Mouse (Mus musculus): ENCODE results near the gene Gm9913.

Gene Gm9913

DNA sequence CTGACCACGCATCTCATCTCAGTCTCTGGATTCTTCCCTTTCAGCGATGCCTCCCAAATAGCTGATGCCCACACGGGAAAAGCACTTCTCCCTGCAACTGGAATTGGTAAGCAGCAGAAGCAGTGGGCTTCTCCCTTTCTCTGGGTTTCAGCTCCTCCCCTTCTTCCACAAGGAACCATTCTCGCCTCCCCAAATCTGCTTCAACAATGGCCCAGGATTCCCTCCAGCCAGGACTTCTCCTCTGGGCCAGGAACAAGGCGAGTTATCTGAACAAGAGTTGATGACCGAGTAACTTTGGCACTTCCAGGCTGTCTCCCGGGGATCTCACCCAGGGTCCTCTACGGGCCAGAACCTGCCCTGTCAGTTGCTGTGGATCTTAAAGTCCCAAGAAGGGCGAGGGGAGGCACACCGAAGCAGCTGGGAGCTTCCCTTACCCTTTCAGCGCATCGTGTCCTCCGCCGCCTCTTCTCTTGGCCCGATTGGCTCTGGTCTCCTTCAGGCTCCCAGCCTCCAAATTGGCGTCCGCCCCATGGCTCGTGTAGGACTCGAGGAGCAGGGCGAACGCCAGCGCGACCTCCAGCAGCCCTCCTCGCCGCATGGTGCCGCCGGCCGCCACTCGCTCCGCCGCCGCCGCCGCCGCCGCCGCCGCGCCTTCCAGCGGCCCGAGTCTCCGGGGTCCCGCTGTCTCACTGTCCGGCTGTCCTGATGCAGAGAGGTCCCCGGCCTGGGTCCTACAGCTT is at the start of gene Gm9913:
Gene Gm9913, plus strand, starts transcription at position 84 of the 740 bp plus-strand sequence.
- peak; percentile 44 for DNase-seq (ENCODE audit: low spot score)

GRCm38 (mm10) chr2:125456059-125456789 is 48.7 kb upstream of the Gm9913 start:
- no peak for DNase-seq (ENCODE audit: low spot score)

DNA sequence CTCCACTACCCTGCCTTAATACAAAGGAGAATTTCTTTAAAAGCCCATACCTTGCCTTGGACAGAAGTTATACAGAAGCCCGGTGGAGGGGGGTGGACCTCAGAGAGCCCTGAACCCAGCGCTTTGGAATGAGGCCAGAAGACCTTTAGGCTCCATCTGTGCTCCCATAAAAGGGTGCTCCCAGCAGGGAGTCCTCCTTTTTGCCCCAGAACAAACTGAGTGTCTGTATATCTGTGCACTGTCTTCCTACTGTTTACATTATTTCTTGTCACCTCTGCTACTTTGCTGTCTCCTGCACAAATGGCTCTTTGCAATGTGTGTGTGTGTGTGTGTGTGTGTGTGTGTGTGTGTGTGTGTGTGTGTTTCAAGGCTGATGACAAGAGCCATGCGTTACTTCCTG is 45.8 kb upstream of the Gm9913 start:
- DNase-seq (ENCODE audit: low spot score): no peak

GRCm38 (mm10) chr2:125464036-125464435 is 40.9 kb upstream of the Gm9913 start:
- DNase-seq (ENCODE audit: low spot score): no peak

DNA sequence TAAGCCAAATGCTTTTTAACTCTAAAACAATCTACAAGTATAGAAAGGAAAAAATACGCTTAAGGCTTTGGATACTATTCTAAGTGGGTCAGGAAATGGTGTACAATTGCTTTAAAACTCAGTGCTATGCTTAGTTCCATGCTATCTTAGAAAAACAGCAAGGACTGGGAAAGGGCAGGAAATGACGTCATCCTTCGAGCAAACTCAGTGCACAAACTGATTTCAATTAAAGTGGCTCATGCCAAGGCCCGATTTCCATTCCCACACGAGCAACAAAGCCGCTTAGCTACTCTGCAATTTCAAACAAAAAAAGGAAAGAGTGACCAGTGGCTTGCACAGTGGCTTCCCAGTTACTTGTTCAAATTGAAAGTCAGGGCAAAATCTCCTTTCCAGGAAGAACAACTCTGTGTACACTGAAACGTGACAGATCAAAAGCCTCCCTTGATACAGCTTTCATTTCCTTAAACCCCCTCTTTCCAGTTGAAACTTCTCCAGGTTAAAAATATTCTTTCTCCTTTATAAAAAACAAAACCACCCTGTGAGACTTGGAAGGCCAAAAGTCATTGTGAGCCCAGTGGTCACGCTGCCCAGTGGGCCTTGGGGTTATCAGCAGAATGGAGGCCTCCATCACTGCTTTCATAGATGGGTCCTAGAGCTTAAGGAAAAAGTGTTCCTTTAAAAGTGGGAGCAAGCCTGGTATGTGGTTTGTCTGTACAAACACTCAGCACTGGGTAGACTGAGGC is 34.2 kb upstream of the Gm9913 start:
- no peak for DNase-seq (ENCODE audit: low spot score)

DNA sequence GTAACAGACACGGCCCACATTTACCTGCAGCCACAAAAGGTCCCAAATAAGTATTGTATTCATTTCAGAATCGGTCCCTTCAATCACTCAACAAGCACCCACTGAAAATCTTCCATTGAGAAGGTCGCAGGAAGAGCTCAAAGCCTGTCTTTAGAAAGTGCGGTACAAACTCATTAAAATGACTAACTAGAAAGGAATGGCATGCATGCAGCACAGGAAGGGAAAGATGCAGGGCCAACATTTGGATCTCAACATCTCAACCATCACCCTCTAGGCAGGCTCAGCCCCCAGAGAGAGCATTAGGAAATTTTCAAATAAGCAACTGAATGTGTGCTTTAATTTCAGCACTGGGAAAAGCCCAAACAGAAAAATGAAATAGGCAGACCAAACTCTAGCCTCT is 33.2 kb upstream of the Gm9913 start:
- DNase-seq (ENCODE audit: low spot score): no peak

- peak; percentile 19 for DNase-seq (ENCODE audit: low spot score)
These were observed 31.7 kb upstream of the Gm9913 start for GRCm38 (mm10) chr2:125473228-125473627.

DNA sequence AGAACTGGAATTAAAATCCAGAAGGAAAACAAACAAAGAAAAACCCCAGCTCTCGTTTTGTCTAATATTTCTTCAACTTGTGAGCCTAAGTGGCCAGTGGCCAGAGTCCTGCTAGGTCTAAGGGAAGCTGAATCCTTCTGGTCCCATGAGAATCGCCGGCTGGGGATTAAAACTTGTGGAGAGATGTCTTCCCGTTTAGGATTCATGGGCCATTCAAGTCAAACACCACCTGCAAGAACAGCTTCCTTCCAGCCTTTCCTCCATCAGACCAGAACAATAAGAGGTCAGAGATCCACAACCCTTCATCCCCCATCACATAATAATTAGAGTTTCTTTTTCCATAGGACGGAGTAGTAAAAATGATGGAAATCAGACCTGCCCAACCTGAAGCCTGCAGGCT is 30.2 kb upstream of the Gm9913 start:
- DNase-seq (ENCODE audit: low spot score): no peak

DNA sequence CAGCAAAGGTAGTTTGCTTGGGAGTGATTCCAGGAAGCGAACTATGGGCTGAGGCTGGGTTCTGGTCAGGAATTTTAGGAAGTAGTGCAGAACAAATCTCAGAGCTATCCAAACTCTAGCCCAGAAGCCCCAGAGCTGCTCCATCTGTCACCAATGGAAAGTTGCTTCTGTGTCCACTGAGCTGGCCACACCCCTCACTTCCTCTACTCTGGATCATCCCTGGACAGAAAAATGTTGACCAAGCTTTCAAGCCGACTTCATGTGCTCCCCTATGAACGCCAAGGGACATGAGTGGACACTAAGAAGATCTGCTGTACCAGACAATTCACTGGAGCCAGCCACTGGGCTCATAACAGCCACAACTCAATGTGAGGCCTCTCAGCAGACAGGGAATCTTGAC is 28.7 kb upstream of the Gm9913 start:
- no peak for DNase-seq (ENCODE audit: low spot score)

GRCm38 (mm10) chr2:125477367-125477766 is 27.5 kb upstream of the Gm9913 start:
- no peak for DNase-seq (ENCODE audit: low spot score)

- no peak for DNase-seq (ENCODE audit: low spot score)
These were observed 26.2 kb upstream of the Gm9913 start for GRCm38 (mm10) chr2:125478705-125479104.

GRCm38 (mm10) chr2:125480057-125480456 is 24.8 kb upstream of the Gm9913 start:
- DNase-seq (ENCODE audit: low spot score): no peak

GRCm38 (mm10) chr2:125481116-125481515 is 23.8 kb upstream of the Gm9913 start:
- no peak for DNase-seq (ENCODE audit: low spot score)

DNA sequence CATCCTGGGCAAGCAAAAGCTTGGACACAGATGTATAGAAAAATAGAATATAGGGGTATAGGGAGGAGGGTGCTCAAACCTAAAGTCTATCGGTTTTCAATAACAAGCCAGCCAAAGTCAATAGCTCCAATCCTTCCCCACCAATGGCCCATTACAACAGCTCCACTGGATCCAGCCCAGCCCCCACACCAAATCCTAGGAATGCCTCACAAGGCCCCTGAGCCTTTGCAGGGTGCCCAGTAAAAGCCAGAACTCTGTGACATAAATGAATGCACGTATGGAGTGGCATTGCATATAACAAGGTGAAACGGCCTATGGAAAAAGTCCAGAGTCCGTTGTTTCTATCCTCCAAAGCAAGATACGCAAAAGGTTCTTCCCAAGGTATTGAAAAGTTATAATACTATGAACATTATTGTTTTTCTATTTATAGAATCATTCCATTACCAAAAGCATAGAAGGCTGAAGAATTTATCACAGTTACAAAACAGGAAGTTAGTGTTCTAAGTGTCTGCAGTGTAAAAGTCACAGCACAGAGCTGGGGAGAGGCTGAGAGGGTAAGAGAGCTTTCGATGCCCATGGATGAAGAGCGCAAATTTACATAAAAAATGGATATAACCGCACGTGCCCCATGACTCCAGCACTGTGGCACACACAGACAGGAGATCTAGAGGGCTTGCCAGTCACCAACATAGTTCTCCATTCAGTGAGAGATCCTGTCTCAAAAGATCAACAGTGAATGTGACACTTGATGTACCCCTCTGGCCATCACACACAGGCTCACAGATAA is 23.2 kb upstream of the Gm9913 start:
- no peak for DNase-seq (ENCODE audit: low spot score)

DNA sequence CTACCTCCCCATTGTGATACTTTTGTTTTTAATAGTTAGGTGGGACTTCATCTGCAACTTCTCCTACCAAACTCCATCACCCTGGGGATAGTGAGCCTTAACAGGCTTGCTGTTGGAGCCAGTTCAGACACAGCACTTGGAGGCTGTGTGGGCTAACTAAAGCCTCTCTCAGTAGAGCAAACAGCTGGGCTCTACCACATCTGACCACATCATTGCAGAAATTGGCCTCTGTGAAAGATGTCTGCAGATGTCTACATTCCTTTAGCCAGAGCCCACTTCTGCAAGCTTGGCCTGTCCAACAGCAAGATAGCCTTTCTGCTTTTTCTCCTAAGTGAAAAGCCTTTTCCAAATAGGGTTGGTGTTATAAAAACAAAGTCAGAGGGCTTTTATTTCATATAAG is 20.7 kb upstream of the Gm9913 start:
- no peak for DNase-seq (ENCODE audit: low spot score)

GRCm38 (mm10) chr2:125484910-125485309 is 20.0 kb upstream of the Gm9913 start:
- no peak for DNase-seq (ENCODE audit: low spot score)

GRCm38 (mm10) chr2:125489979-125490378 is 14.9 kb upstream of the Gm9913 start:
- DNase-seq (ENCODE audit: low spot score): no peak

- DNase-seq (ENCODE audit: low spot score): no peak
These were observed 12.6 kb upstream of the Gm9913 start for GRCm38 (mm10) chr2:125492050-125492900.

DNA sequence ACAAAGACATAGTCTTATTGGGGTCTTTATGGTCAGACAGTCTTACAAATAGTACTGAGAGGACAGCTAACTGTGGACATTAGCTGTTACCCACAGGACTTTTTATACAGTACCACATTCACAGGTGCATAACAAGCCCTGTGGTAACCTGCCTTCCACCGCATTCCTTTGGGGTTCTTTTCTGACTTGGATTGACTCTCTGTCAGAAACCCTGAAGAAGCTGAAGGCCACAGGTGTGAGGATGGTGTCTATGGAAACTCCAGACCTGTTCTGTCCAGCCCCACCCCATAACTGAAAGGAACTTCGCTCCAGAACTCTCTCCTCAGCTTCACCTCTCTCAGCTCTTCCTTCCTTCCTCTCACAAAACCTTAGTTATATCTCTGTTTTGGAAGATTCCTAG is 10.6 kb upstream of the Gm9913 start:
- DNase-seq (ENCODE audit: low spot score): no peak

- peak; percentile 34 for DNase-seq (ENCODE audit: low spot score)
These were observed 9.8 kb upstream of the Gm9913 start for GRCm38 (mm10) chr2:125494831-125495812.
